Mouse (Mus musculus): ENCODE measurements around the gene Gpank1. TPM values are rescaled to one million over a fixed set of nuclear protein-coding genes. Genes with fewer than 3 reads are reported as not detected.
"Not testable (repeated sequence)": the region's sequence is repeated elsewhere in the genome, so short reads cannot be mapped to it uniquely, and the experiment has no call there.

The Gpank1 gene
- total RNA-seq, 2 experiments from 2014 or later, result 14.2 to 14.4 TPM

DNA sequence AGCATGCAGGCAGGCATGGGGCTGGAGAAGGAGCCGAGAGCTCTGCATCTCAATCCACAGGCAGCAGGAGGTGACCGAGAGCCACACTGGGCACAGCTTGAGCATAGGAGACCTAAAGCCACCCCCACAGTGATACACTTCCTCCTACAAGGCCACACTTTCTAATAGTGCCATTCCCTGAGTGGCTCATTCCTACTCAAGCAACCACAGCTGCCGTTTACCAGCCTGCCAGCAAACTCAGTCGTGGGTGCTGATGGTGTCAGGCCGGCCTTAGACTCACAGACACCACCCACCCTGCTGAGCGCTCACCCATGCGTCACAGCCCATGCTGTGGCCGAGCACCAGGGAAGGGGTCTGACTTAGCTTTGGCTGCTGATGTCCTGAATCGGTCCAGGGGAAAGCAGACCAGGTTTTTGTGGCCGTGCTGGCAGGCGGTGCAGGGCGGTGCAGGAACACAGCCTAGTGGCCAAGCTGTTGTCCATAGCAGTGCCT lies 24.0 kb upstream of the Gpank1 start:
- no peak for DNase-seq (ENCODE audit: extremely low spot score in 1 of 2, low spot score in 1 of 2)

GRCm38 (mm10) chr17:35100196-35100765 lies 21.0 kb upstream of the Gpank1 start:
- no peak for DNase-seq (ENCODE audit: extremely low spot score in 1 of 2, low spot score in 1 of 2)

- DNase-seq (ENCODE audit: extremely low spot score in 1 of 2, low spot score in 1 of 2), result no peak
These were observed 20.1 kb upstream of the Gpank1 start for GRCm38 (mm10) chr17:35101161-35101560.

DNA sequence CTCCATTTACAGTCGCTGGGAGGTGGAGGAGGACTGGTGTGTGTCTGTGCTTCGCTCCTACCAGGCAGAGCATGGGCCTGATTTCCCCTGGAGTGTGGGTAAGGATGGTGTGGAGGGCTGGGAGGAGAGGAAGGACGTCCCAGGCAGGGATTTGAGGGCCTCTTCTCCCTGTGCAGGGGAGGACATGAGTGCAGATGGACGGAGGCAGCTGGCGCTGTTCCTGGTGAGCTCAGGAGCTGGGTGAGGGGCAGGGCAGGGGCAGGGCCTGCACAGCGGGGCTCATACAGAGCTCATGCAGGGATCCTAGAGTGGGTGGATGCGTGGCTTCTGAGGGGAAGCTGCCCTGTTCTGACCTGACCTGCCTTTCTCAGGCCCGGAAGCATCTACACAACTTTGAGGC lies 19.0 kb upstream of the Gpank1 start:
- DNase-seq (ENCODE audit: extremely low spot score in 1 of 2, low spot score in 1 of 2), result no peak

- no peak for DNase-seq (ENCODE audit: extremely low spot score in 1 of 2, low spot score in 1 of 2)
These were observed 18.0 kb upstream of the Gpank1 start for GRCm38 (mm10) chr17:35103221-35103690.

DNA sequence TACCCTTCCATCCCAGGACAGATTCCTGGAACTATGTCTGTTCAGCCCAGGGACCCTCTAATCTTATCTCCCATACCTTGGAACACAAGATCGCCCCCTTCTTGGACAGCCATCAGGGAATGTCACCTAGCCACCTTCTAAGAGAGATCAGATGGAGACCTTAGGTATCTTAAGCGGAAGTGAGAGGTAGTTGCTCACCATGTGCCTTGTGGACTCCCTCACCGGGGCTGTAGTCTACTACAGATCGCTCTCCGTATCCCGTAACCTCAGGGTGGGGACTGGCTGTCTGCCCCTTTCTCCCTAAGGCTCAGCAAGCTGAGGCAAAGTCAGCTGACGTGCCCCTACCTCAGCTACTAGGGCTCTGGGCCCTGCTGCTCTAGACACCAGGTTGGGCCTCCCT lies 17.2 kb upstream of the Gpank1 start:
- DNase-seq (ENCODE audit: extremely low spot score in 1 of 2, low spot score in 1 of 2), result no peak

GRCm38 (mm10) chr17:35104754-35105153 lies 16.5 kb upstream of the Gpank1 start:
- DNase-seq (ENCODE audit: extremely low spot score in 1 of 2, low spot score in 1 of 2), result no peak

DNA sequence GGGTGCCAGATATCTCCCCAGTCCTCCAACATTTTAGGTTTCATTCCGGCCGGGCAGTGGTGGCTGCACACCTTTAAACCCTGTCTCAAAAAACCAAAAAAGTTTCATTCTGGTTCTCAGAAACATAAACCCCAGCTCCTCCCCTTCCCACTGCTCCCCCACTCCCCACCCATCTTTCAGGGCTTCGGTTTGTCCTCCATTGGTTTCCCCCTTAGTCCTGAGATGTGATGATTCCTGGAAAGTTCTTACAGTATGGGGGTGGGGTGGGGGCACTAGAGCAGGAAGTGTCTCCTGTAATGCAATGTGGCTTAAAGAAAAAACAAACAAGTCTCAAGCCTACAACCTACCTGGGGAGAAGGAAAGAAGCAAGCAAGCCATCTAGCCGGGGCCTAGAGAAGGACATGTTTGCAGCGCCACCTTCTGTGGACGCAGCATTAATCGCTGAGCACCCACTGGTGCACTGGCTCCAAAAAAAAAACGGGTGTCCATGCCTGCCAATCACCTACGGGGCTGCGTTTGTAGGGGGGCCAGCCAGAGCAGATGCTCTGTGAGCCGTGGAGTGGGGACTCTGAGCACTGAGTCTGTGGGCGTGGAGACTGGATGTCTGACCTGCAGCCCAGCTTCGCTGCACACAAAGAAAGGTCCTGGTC lies 15.4 kb upstream of the Gpank1 start:
- DNase-seq (ENCODE audit: extremely low spot score in 1 of 2, low spot score in 1 of 2), result peak in 1 of 2 experiments; percentile 34

DNA sequence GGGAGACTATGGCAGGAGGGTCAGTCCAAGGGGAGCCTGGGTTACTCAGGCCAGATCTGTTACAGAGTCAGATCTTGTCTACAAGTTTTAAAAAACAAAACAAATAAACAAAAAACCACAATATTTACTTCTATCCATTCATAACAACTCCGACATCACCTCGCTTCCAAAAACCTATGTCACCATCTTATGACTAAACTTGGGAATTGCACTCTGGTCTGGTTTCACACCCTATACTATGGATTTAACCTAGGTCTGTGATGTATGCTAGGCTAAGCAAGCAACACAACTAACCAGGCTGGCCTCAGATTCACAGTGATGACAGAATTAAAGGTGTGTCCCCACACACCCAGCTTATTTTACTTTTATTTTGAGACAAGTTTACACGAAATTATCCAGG lies 14.7 kb upstream of the Gpank1 start:
- no peak for DNase-seq (ENCODE audit: extremely low spot score in 1 of 2, low spot score in 1 of 2)

GRCm38 (mm10) chr17:35108097-35108496 lies 13.2 kb upstream of the Gpank1 start, which contains the start of gene Ly6g5c:
TSS of gene Ly6g5c (plus strand) at chr17:35108279.
- no peak for DNase-seq (ENCODE audit: extremely low spot score in 1 of 2, low spot score in 1 of 2)

- no peak for DNase-seq (ENCODE audit: extremely low spot score in 1 of 2, low spot score in 1 of 2)
These were observed 9.5 kb upstream of the Gpank1 start for GRCm38 (mm10) chr17:35111774-35112173.

DNA sequence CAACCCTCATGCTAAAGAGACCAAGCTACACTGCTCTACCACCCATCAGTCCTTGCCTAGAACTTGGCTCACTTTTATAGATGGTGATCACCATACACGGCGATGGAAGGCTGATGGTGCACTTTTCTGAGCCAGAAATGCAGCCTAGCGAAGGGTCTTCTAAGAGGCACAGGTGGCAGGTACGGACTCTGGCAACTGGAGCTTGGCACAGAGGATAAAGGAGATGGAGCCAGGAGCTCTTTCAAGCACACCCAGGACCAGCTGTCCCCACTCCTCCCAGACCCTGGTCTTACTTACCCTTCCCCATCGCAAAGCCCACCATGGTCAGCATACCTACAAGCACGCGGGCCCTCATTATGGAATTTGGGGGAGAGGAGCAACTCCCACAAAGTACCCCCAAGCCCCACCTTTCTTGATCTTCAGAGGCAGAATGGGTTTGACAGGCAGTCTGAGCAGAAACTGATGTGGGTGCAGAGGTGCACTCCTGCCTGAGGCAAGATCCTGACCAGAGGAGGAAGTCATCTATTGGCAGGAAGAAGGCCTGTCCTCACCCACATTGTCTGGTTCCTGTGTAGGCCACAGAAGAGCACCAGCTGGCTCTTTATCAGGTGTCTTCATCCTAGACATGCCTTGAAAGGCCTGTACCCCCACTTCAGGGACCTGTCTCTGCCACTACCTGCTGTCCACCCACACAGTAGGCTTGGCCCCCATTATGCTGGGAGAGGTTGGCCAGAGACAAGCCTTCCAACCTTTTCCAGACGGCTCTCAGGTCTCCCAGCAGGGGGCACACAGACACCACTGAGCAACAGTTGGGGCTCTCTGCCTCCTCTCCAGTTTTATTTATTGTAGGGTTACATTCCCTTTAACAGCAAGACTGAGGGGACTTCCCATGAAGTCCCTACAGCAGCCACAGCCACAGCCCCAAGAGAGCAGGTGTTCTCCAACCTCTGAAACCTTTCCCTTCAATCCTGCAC lies 5.9 kb upstream of the Gpank1 start, which contains the start of gene Ly6g5b:
Gene Ly6g5b (minus strand): TSS at position 383 of the 974 bp plus-strand sequence.
- DNase-seq (ENCODE audit: extremely low spot score in 1 of 2, low spot score in 1 of 2), result no peak

DNA sequence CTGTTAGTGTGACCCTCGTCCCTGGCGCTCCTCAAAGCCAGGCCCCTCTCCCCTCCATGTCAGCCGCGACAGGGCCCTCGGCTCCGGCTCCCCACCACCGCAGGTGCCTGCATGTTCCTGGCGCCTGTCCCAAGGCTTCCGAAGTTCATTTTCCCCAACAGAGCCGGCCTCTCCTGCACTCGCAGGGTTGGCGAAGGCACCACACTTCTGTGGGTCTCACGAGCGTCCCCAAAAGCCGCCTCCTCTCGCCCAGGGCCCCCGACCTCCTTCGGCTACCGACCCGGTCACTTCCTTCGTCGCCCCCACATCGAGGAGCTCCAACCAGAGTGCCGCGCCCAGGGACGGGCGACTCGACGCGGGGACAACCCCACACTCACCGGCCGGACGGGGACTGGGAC lies 511 bp upstream of the Gpank1 start:
- peak in 1 of 2 experiments; percentile 15 for DNase-seq (ENCODE audit: extremely low spot score in 1 of 2, low spot score in 1 of 2)

- DNase-seq (ENCODE audit: extremely low spot score in 1 of 2, low spot score in 1 of 2), result peak; percentile 47 to 60
These were observed 632 bp downstream of the Gpank1 start, which contains the start of gene Csnk2b for GRCm38 (mm10) chr17:35121871-35122303. TSS of gene Csnk2b (minus strand) at chr17:35122053.

- not testable (repeated sequence) for DNase-seq (ENCODE audit: extremely low spot score in 1 of 2, low spot score in 1 of 2)
These were observed 2.0 kb downstream of the Gpank1 start for GRCm38 (mm10) chr17:35123287-35123686.

DNA sequence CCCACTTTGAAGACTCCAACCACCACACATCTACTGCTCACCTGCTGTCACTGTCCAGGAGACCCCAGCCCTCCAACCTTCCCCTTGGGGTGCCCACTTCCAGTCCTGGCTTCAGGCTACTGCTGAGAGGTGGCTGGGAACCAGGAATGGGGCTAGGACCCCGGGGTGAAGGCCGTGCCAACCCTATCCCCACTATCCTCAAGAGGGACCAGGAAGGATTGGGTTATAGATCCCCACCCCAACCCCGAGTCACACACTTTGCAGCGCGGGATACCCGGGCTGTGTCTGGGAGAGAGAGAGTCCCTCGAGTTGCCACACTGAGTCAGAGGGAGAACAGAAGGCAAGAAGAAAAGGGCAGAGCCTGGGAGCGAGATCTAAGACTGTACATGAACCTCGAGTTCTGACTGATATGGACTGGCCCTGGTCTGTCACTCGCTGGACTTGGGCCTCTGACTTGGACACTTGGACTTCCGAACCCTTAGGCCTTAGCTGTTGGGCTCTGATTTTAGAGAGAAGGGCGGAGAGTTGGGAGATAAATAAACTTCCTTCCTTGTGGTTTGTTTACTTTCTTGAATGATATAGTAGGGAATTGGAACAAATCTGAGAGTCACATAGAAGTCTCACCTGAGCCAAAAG lies 3.1 kb downstream of the Gpank1 start:
- not testable (repeated sequence) for DNase-seq (ENCODE audit: extremely low spot score in 1 of 2, low spot score in 1 of 2)

DNA sequence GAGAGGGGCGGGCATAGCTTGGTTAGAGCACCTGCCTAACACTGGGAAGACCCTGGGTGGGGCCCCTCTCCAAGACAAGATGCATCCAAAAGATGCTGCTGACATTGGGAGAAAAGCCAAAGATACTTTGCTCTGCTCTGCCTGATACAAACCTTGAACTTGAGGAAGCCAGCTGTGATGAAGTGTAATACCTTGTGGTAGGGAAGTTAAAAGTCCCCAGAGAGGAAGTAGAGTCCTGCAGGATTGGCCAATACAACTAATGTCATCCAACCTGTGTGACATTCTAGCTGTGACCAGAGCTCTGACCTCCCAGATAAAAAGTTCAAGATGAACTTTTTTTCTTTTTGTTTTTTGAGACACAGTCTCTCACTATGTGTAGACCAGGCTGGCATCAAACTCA lies 3.8 kb downstream of the Gpank1 start:
- DNase-seq (ENCODE audit: extremely low spot score in 1 of 2, low spot score in 1 of 2), result no peak

DNA sequence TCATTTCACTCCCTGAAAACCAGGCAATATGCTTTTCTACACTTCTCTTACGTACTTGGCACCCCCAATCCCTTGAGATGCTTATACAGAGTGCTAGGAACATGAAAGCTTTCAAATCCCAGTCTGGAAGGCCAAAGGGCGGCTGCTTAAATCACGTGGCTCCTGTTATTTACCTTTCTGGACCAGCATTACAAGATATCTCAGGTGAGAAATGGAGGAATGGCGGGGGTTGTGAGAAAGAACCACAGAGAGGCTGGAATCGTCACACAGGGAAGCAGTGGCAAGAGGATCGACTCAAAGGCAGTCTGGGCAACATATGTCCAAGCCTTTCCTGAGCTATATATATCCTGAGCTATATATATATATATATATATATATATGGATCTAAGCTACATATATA lies 4.3 kb downstream of the Gpank1 start:
- no peak for DNase-seq (ENCODE audit: extremely low spot score in 1 of 2, low spot score in 1 of 2)

GRCm38 (mm10) chr17:35126206-35126611 lies 5.0 kb downstream of the Gpank1 start, which contains the start of gene D17H6S53E:
TSS of gene D17H6S53E (plus strand) at chr17:35126373.
- DNase-seq (ENCODE audit: extremely low spot score in 1 of 2, low spot score in 1 of 2), result peak; percentile 56 to 60

GRCm38 (mm10) chr17:35127017-35127416 lies 5.8 kb downstream of the Gpank1 start:
- DNase-seq (ENCODE audit: extremely low spot score in 1 of 2, low spot score in 1 of 2), result no peak

Measured in layer of hippocampus, postnatal 25 days (tissue).